Mouse (Mus musculus) liver, postnatal 0 days (tissue): Measurements from ENCODE around the gene Nr2c1. TPM values are rescaled to one million over a fixed set of nuclear protein-coding genes. Genes with fewer than 3 reads are reported as not detected.
A peak's percentile ranks its signal among the peaks of the same experiment; 100 is the strongest.

ENCODE experiments used
- ATAC-seq: fragments of 200-750 bp; cut with Nextera tagmentation; 2 replicates; pipeline ENCODE4 v1.8.0; 2017; ENCODE audit warnings: mild to moderate bottlenecking, moderate library complexity
- DNase-seq: peaks from one replicate; pipeline ENCODE4 v3.0.0-alpha.2; 2016
- H3K27ac ChIP-seq: fragments of 300-500 bp; sonication (generic); 2 replicates; pipeline ENCODE4 v1.5.1; 2014; ENCODE audit warnings: antibody characterized with exemption, moderate library complexity, mild to moderate bottlenecking, low read depth
- H3K27me3 ChIP-seq: fragments of 300-500 bp; sonication (generic); 2 replicates; pipeline ENCODE4 v1.6.1; 2014; ENCODE audit warnings: low read length, control low read depth, mixed read lengths; ENCODE audit not compliant: insufficient read depth
- H3K36me3 ChIP-seq: fragments of 300-500 bp; sonication (generic); replicated peaks from 2 replicates; pipeline ENCODE4 v1.6.1; 2014; ENCODE audit warnings: mild to moderate bottlenecking, control low read depth, low read length, moderate library complexity, mixed read lengths; ENCODE audit not compliant: insufficient read depth
- H3K4me1 ChIP-seq: fragments of 300-500 bp; sonication (generic); 2 replicates; pipeline ENCODE4 v1.6.1; 2014; ENCODE audit warnings: antibody characterized with exemption, mild to moderate bottlenecking, control low read depth; ENCODE audit not compliant: insufficient read depth
- H3K4me2 ChIP-seq: fragments of 300-500 bp; sonication (generic); 2 replicates; pipeline ENCODE4 v1.6.1; 2014; ENCODE audit warnings: low read depth, mild to moderate bottlenecking, low read length, moderate library complexity, mixed read lengths
- H3K4me3 ChIP-seq: fragments of 300-500 bp; sonication (generic); 2 replicates; pipeline ENCODE4 v1.5.1; 2014; ENCODE audit warnings: low read depth, low read length
- H3K9ac ChIP-seq: fragments of 300-500 bp; sonication (generic); replicated peaks from 2 replicates; pipeline ENCODE4 v1.6.1; 2014; ENCODE audit warnings: mild to moderate bottlenecking, moderate library complexity
- H3K9me3 ChIP-seq: fragments of 300-500 bp; sonication (generic); 2 replicates; pipeline ENCODE4 v1.6.1; 2016; ENCODE audit warnings: mild to moderate bottlenecking, control low read depth, low read length, mixed read lengths
- CTCF ChIP-seq: sonication (generic); IDR thresholded peaks from 2 replicates; pipeline ENCODE4 v1.5.1; 2016; ENCODE audit warnings: antibody characterized with exemption, low read depth
- EP300 ChIP-seq: IDR thresholded peaks from 2 replicates; pipeline ENCODE4 v1.6.1; 2016; ENCODE audit warnings: antibody characterized with exemption, low read depth, mild to moderate bottlenecking
- WGBS: fragments of 180-500 bp; shearing (Covaris S2); extraction: QIAGEN DNeasy Blood & Tissue Kit; methylation state at CpG from one replicate; pipeline ENCODE4 v1.1.7; 2014; ENCODE audit not compliant: insufficient replicate concordance; 5-methylcytosine and 5-hydroxymethylcytosine counted together
- polyA plus RNA-seq: library from polyadenylated mRNA; unstranded; fragments of >200 nt; fragmentation: Nextera tagmentation; extraction: Ambion mirVana; gene quantifications from 2 replicates; pipeline ENCODE4 v1.2.1, GENCODE M21; 2015

Gene Nr2c1
- polyA plus RNA-seq, 1 experiment from 2014 or later = 2.9 TPM

GRCm38 (mm10) chr10:94134535-94135390, 13.1 kb upstream of the Nr2c1 start:
- H3K4me3 ChIP-seq = no peak overlapping the region
- H3K9me3 ChIP-seq = no peaks in the 10 kb centered on the region
- no peak overlapping the region for H3K4me2 ChIP-seq
- ATAC-seq (no peak), DNase-seq (no peak)
- 92% methylated on average over 12 of the region's 12 CpGs for WGBS
- no peaks in the 10 kb centered on the region for H3K27me3 ChIP-seq
- H3K36me3 ChIP-seq = peaks cover 45% of the 10 kb centered on the region
- TF ChIP-seq CTCF (no peak), EP300 (no peak)
- peaks cover 3% of the 10 kb centered on the region; the same call in 1 of the 2 replicates for H3K4me1 ChIP-seq
- H3K27ac ChIP-seq = no peak overlapping the region
- H3K9ac ChIP-seq = no peak overlapping the region

GRCm38 (mm10) chr10:94138890-94139482, 8.8 kb upstream of the Nr2c1 start:
- H3K36me3 ChIP-seq = peaks cover 50% of the 10 kb centered on the region
- DNase-seq = no peak
- no peaks in the 10 kb centered on the region for H3K4me1 ChIP-seq
- H3K9ac ChIP-seq = no peak overlapping the region
- H3K27me3 ChIP-seq = no peaks in the 10 kb centered on the region
- H3K27ac ChIP-seq = no peak overlapping the region
- H3K4me3 ChIP-seq = no peak overlapping the region
- no peak for TF ChIP-seq CTCF
- no peak for TF ChIP-seq EP300
- no peak for ATAC-seq
- WGBS = 65% methylated on average over 10 of the region's 10 CpGs
- no peak overlapping the region for H3K4me2 ChIP-seq
- no peaks in the 10 kb centered on the region for H3K9me3 ChIP-seq

GRCm38 (mm10) chr10:94140227-94140931, 7.4 kb upstream of the Nr2c1 start:
- ATAC-seq = no peak
- WGBS = 83% methylated on average over 3 of the region's 3 CpGs

GRCm38 (mm10) chr10:94142427-94142826, 5.4 kb upstream of the Nr2c1 start:
- Histone ChIP-seq H3K9ac (no peak overlapping the region), H3K4me3 (no peak overlapping the region)
- 80% methylated on average over 3 of the region's 3 CpGs for WGBS

More at GRCm38 (mm10) chr10:94140227-94140931, 7.4 kb upstream of the Nr2c1 start:
- Histone ChIP-seq H3K27me3 (no peaks in the 10 kb centered on the region), H3K4me2 (no peak overlapping the region), H3K9ac (no peak overlapping the region), H3K4me3 (no peak overlapping the region), H3K9me3 (no peaks in the 10 kb centered on the region), H3K27ac (no peak overlapping the region), H3K36me3 (peaks cover 46% of the 10 kb centered on the region), H3K4me1 (no peaks in the 10 kb centered on the region)
- TF ChIP-seq CTCF = no peak
- TF ChIP-seq EP300 = no peak
- no peak for DNase-seq

GRCm38 (mm10) chr10:94144581-94144980, 3.2 kb upstream of the Nr2c1 start:
- H3K4me1 ChIP-seq = peaks cover 11% of the 10 kb centered on the region
- H3K9me3 ChIP-seq = no peaks in the 10 kb centered on the region
- DNase-seq (no peak), ATAC-seq (no peak)
- H3K36me3 ChIP-seq = peaks cover 16% of the 10 kb centered on the region; the same call in 1 of the 2 replicates
- H3K4me3 ChIP-seq = no peak overlapping the region
- no peak for TF ChIP-seq CTCF
- TF ChIP-seq EP300 = no peak
- WGBS = 77% methylated on average over 5 of the region's 5 CpGs
- no peak overlapping the region for H3K4me2 ChIP-seq
- H3K9ac ChIP-seq = no peak overlapping the region
- no peak overlapping the region for H3K27ac ChIP-seq
- no peaks in the 10 kb centered on the region for H3K27me3 ChIP-seq

More at GRCm38 (mm10) chr10:94142427-94142826, 5.4 kb upstream of the Nr2c1 start:
- ATAC-seq (no peak), DNase-seq (no peak)
- Histone ChIP-seq H3K4me1 (peaks cover 7% of the 10 kb centered on the region), H3K27ac (no peak overlapping the region), H3K9me3 (no peaks in the 10 kb centered on the region), H3K4me2 (no peak overlapping the region), H3K36me3 (peaks cover 33% of the 10 kb centered on the region), H3K27me3 (no peaks in the 10 kb centered on the region)
- TF ChIP-seq EP300 = no peak
- TF ChIP-seq CTCF = no peak

GRCm38 (mm10) chr10:94147391-94147755, 450 bp upstream of the Nr2c1 start:
- peaks cover 18% of the 10 kb centered on the region for H3K4me1 ChIP-seq
- peak; percentile 58 for ATAC-seq
- H3K9ac ChIP-seq = peak overlapping the region; percentile 90
- H3K9me3 ChIP-seq = no peaks in the 10 kb centered on the region
- peak overlapping the region; percentile 86 for H3K4me3 ChIP-seq
- TF ChIP-seq EP300 (no peak), CTCF (no peak)
- no peak for DNase-seq
- no peaks in the 10 kb centered on the region for H3K27me3 ChIP-seq
- H3K36me3 ChIP-seq = peaks cover 5% of the 10 kb centered on the region; the same call in 1 of the 2 replicates
- H3K27ac ChIP-seq = peak overlapping the region; percentile 100
- H3K4me2 ChIP-seq = peak overlapping the region; percentile 89
- WGBS = 6% methylated on average over 8 of the region's 8 CpGs
